Mouse (Mus musculus): ENCODE results near the gene Zscan4e.
"Not testable (repeated sequence)": the region's sequence is repeated elsewhere in the genome, so short reads cannot be mapped to it uniquely, and the experiment has no call there.

Gene Zscan4e

GRCm38 (mm10) chr7:11310582-11310981 lies at the start of gene Zscan4e:
Gene Zscan4e, minus strand, starts transcription at chr7:11310682.
- DNase-seq: not testable (repeated sequence)
